Mouse (Mus musculus) liver, embryonic 15.5 days (tissue): ENCODE data around the gene Chrnb2. TPM values are rescaled to one million over a fixed set of nuclear protein-coding genes. Genes with fewer than 3 reads are reported as not detected.

Experiments
- ATAC-seq: fragments of 200-750 bp; cut with Nextera tagmentation; 2 replicates; pipeline ENCODE4 v1.8.0; 2017; ENCODE audit warnings: moderate number of reproducible peaks, mild to moderate bottlenecking, moderate library complexity; ENCODE audit not compliant: insufficient read depth
- H3K27ac ChIP-seq: fragments of 300-500 bp; sonication (generic); replicated peaks from 2 replicates; pipeline ENCODE4 v1.5.1; 2015; ENCODE audit warnings: mild to moderate bottlenecking, inconsistent platforms
- H3K27me3 ChIP-seq: fragments of 300-500 bp; sonication (generic); 2 replicates; pipeline ENCODE4 v1.6.1; 2015; ENCODE audit warnings: mild to moderate bottlenecking, inconsistent platforms
- H3K36me3 ChIP-seq: fragments of 300-500 bp; sonication (generic); replicated peaks from 2 replicates; pipeline ENCODE4 v1.6.1; 2015; ENCODE audit warnings: moderate library complexity, mild to moderate bottlenecking, inconsistent platforms
- H3K4me1 ChIP-seq: fragments of 300-500 bp; sonication (generic); replicated peaks from 2 replicates; pipeline ENCODE4 v1.6.1; 2015; ENCODE audit warnings: inconsistent platforms
- H3K4me2 ChIP-seq: fragments of 300-500 bp; sonication (generic); 2 replicates; pipeline ENCODE4 v1.6.1; 2015; ENCODE audit warnings: moderate library complexity, mild to moderate bottlenecking, inconsistent platforms
- H3K4me3 ChIP-seq: fragments of 300-500 bp; sonication (generic); replicated peaks from 2 replicates; pipeline ENCODE4 v1.5.1; 2015; ENCODE audit warnings: mild to moderate bottlenecking, inconsistent platforms
- H3K9ac ChIP-seq: fragments of 300-500 bp; sonication (generic); 2 replicates; pipeline ENCODE4 v1.6.1; 2015; ENCODE audit warnings: moderate library complexity, mild to moderate bottlenecking, inconsistent platforms
- H3K9me3 ChIP-seq: fragments of 300-500 bp; sonication (generic); replicated peaks from 2 replicates; pipeline ENCODE4 v1.6.1; 2016; ENCODE audit warnings: inconsistent platforms
- WGBS: fragments of 180-500 bp; shearing (Covaris S2); methylation state at CpG from one replicate; pipeline ENCODE4 v1.1.7; 2015; ENCODE audit warnings: mixed read lengths; ENCODE audit not compliant: insufficient replicate concordance; 5-methylcytosine and 5-hydroxymethylcytosine counted together
- polyA plus RNA-seq: library from polyadenylated mRNA; unstranded; fragments of >200 nt; fragmentation: Nextera tagmentation; extraction: Ambion mirVana; gene quantifications from 2 replicates; pipeline ENCODE4 v1.2.1, GENCODE M21; 2015

Gene Chrnb2
- polyA plus RNA-seq = 0.16 and 0.17 TPM in 2 replicates

DNA sequence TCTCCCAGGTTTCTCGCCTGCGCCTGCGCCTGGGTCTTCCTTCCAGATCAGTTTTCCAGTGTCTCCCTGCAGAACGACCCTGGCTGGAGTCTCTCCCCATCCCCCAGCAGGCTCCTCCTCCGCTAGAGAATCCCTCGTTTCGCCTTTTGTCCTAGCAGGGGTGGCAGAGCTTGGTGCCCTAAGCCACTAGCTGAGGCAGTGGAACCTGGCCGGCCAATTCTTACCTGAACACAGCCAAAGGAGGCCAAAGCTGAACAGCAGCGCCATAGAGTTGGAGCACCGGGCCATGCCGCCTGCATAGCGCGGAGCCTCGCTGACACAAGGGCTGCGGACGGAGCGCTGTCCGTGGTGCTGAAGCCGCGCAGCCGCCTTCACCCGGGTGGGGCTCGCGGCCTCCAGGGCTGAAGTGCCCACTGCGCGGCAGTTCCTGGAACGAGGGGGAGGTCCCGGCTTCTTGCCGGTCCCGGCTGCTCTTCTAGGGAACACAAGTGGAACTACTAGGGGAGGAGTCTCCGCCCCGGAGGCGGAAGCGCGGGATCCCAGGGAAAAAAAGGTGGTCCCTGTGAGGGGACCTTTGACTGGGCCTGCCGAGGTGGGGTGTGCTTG lies at the start of gene Chrnb2:
Gene Chrnb2 (minus strand): TSS at position 514 of the 606 bp plus-strand sequence.
- Histone ChIP-seq H3K9me3 (no peaks in the 10 kb centered on the region), H3K4me2 (no peak within 1 kb of the TSS), H3K4me3 (no peak within 1 kb of the TSS), H3K36me3 (no peaks in the 10 kb centered on the region), H3K9ac (no peak within 1 kb of the TSS), H3K27me3 (peaks cover 37% of the 10 kb centered on the region), H3K27ac (no peak within 1 kb of the TSS), H3K4me1 (0 out of 2 replicates have a peak, but pooled peaks cover 2% of the 10 kb centered on the region)
- ATAC-seq = no peak; the same call in 1 of the 2 replicates
- WGBS = 2% methylated on average over 36 of the region's 36 CpGs

DNA sequence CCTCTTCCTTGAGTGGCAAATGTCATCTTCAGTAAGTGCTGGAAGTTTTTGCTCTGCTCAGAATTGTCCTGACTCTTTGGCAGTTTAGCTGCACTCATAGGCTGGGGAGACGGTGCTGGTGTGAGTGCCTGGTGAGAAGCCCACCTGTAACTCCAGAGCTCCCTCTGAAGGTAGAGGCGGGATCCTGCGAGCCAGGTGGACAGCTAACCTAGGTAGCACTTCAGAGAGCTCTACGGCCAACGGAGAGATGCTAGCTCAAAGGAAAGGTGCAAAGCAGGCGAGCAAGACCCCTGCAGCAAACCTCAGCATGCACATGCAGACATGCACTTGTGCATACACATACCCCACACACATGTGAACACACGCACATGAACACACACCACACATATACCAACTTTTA lies 49.6 kb upstream of the Chrnb2 start:
- no peak for ATAC-seq
- Histone ChIP-seq H3K27me3 (peaks cover 30% of the 10 kb centered on the region), H3K27ac (no peak overlapping the region), H3K9me3 (no peaks in the 10 kb centered on the region), H3K36me3 (no peaks in the 10 kb centered on the region), H3K9ac (no peak overlapping the region), H3K4me2 (no peak overlapping the region), H3K4me1 (peaks cover 5% of the 10 kb centered on the region), H3K4me3 (no peak overlapping the region)
- 62% methylated on average over 7 of the region's 7 CpGs for WGBS

DNA sequence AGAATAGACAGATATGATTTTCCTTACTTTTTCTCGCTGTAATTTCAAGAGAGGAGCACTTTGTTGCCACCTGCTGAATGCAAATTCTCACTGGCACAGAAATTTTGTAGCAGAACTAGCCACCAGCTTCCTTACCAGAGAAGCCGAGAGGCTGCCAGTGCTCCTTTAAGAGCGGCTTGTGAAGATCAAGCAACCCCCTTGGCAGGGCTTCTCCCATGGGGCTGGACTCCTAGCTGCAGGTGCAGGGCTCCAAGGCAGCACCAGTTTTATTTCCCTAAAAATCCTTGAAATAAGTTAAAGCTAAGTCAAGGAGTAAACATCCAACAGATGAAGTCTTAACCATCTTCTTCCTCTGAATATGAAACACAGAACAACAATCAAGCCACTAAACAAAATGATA lies 47.7 kb upstream of the Chrnb2 start:
- no peaks in the 10 kb centered on the region for H3K9me3 ChIP-seq
- H3K9ac ChIP-seq = no peak overlapping the region
- no peak overlapping the region for H3K4me2 ChIP-seq
- no peak for ATAC-seq
- H3K36me3 ChIP-seq = no peaks in the 10 kb centered on the region
- no peak overlapping the region for H3K4me3 ChIP-seq
- peaks cover 23% of the 10 kb centered on the region for H3K27me3 ChIP-seq
- WGBS = 60% methylated on average over 3 of the region's 3 CpGs
- peaks cover 23% of the 10 kb centered on the region for H3K4me1 ChIP-seq
- H3K27ac ChIP-seq = no peak overlapping the region

DNA sequence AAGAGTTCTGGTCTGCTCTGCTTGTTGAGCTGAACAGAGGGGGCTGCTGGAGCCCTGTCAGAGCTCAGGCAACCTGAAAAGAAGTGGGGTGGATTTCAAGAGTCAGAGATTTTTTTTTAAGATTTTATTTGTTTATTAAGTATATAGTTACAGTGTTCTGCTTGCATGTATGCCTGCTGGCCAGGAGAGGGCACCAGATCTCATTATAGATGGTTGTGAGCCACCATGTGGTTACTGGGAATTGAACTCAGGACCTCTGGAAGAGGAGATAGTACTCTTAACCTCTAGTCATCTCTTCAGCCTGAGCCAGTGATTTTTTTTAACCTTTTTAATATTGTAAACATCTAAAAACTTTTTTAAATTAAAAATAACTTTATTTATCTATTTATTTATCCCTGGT lies 46.4 kb upstream of the Chrnb2 start:
- H3K36me3 ChIP-seq = no peaks in the 10 kb centered on the region
- H3K4me1 ChIP-seq = peaks cover 27% of the 10 kb centered on the region
- H3K27ac ChIP-seq = no peak overlapping the region
- H3K27me3 ChIP-seq = peaks cover 17% of the 10 kb centered on the region
- H3K4me2 ChIP-seq = no peak overlapping the region
- H3K9ac ChIP-seq = no peak overlapping the region
- H3K4me3 ChIP-seq = no peak overlapping the region
- no peak for ATAC-seq
- H3K9me3 ChIP-seq = no peaks in the 10 kb centered on the region

DNA sequence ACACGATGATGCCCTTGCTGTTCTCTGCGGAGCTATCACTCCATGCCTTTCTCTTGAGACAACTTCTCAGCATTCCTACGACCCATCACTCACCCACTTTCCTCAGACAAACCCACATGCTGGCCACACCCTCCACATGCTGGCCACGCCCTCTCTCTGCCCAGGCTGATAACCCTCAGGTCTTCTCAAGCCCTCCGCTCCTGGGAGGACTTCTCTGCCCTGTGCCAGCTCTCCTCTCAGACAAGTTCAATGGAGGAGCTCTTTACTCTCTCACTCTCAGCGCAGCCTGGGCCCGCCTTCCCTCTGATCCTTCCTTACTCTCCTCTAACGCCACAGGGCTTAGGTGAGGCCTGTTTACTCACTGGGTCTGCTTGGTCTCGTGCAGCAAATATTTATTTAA lies 44.2 kb upstream of the Chrnb2 start:
- ATAC-seq = peak; percentile 92
- Histone ChIP-seq H3K4me3 (peak overlapping the region; percentile 45), H3K9ac (peak overlapping the region; percentile 55), H3K4me2 (peak overlapping the region; percentile 71), H3K27me3 (peaks cover 16% of the 10 kb centered on the region), H3K36me3 (no peaks in the 10 kb centered on the region), H3K4me1 (peaks cover 27% of the 10 kb centered on the region), H3K9me3 (no peaks in the 10 kb centered on the region), H3K27ac (peak overlapping the region; percentile 97)
- WGBS = 29% methylated on average over 9 of the region's 9 CpGs

DNA sequence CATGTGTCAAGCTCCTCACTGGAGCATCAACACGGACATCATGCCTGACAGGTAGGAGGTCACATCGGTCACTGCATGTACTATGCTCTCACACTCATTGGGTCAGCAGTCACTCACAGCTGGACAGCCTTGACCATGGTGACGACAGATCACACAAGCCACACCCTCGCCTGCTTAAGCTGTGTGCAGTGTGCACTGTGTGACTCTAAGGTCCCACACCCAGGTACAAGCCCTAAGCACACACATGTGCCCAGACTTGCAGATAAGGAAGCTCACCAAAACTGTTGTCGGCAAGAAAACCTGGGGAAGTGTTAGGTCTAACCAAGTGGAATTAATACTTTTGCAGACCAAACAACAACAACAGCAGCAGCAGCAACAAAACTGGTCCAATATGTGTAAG lies 43.4 kb upstream of the Chrnb2 start:
- H3K4me2 ChIP-seq = peak overlapping the region; percentile 71
- 36% methylated on average over 5 of the region's 5 CpGs for WGBS
- H3K4me3 ChIP-seq = peak overlapping the region; percentile 45
- peak overlapping the region; percentile 55 for H3K9ac ChIP-seq
- no peaks in the 10 kb centered on the region for H3K36me3 ChIP-seq
- no peaks in the 10 kb centered on the region for H3K9me3 ChIP-seq
- peaks cover 9% of the 10 kb centered on the region for H3K27me3 ChIP-seq
- peaks cover 27% of the 10 kb centered on the region for H3K4me1 ChIP-seq
- peak overlapping the region; percentile 97 for H3K27ac ChIP-seq
- peak; percentile 88 for ATAC-seq

DNA sequence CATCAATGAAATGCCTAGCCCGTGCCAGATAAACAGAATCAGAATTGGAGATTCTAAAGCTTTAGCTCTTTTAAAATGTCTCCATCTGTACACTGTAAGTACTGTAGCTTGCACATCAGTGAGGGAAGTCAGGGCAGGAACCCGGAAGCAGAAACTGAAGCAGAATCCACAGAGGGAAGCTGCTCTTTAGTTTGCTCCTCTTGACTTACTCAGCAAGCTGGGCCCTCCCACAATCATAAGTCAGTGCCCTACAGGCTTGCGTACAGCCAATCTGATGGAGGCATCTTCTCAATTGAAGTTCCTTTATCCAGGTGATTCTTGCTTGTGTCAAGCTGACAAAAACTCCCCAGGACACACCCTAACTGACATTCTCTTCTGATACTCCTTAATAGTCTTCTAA lies 42.7 kb upstream of the Chrnb2 start:
- ATAC-seq = no peak
- H3K4me3 ChIP-seq = no peak overlapping the region
- peak overlapping the region; percentile 97 for H3K27ac ChIP-seq
- 82% methylated on average over 3 of the region's 3 CpGs for WGBS
- peaks cover 2% of the 10 kb centered on the region; the same call in 1 of the 2 replicates for H3K27me3 ChIP-seq
- H3K4me1 ChIP-seq = peaks cover 27% of the 10 kb centered on the region
- H3K4me2 ChIP-seq = no peak overlapping the region
- no peaks in the 10 kb centered on the region for H3K36me3 ChIP-seq
- no peak overlapping the region for H3K9ac ChIP-seq
- H3K9me3 ChIP-seq = no peaks in the 10 kb centered on the region

DNA sequence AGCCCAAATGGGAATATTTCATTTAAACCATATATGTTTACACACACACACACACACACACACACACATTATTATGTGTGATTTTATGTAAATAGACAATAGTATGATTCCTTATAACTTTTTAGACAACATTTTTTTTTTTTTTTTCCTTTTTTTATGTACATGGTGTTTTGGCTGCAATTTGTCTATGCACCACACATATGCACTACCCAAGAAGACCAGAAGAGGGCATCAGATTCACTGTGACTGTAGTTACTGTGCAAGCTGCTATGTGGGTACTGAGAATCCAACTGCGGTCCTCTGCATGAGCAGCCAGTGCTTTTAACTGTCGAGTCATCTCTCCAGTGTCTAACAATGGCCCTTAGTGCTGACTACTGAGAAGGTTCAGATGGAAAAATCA lies 42.3 kb upstream of the Chrnb2 start:
- ATAC-seq = no peak
- Histone ChIP-seq H3K4me3 (no peak overlapping the region), H3K27me3 (no peaks in the 10 kb centered on the region), H3K9ac (no peak overlapping the region), H3K4me1 (peaks cover 27% of the 10 kb centered on the region), H3K36me3 (no peaks in the 10 kb centered on the region), H3K9me3 (no peaks in the 10 kb centered on the region), H3K27ac (peak overlapping the region; percentile 97), H3K4me2 (no peak overlapping the region)
- WGBS = 84% methylated on average over 2 of the region's 2 CpGs

DNA sequence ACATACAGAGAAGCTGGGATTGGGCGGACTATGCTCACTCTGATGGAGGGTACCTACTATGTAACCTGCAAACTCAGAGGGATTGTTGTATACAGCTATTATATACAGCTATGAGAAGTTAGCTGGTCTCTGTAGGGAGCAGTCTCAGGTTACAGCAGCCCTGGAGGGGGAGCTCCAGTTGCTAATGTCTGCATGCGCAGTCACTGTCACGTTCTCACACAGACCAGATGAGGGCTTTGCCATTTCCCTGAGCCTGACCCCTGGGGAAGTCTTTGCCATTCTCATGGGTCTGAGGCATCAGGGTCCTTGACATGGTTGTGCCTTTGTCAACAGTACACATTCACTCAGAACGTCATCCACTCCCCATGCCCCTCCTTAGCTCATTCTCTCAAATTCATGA lies 40.7 kb upstream of the Chrnb2 start:
- H3K9ac ChIP-seq = no peak overlapping the region
- no peak overlapping the region for H3K27ac ChIP-seq
- peaks cover 33% of the 10 kb centered on the region for H3K4me1 ChIP-seq
- H3K27me3 ChIP-seq = no peaks in the 10 kb centered on the region
- H3K4me3 ChIP-seq = no peak overlapping the region
- no peak for ATAC-seq
- H3K4me2 ChIP-seq = no peak overlapping the region
- 65% methylated on average over 4 of the region's 4 CpGs for WGBS
- H3K36me3 ChIP-seq = no peaks in the 10 kb centered on the region
- H3K9me3 ChIP-seq = no peaks in the 10 kb centered on the region

DNA sequence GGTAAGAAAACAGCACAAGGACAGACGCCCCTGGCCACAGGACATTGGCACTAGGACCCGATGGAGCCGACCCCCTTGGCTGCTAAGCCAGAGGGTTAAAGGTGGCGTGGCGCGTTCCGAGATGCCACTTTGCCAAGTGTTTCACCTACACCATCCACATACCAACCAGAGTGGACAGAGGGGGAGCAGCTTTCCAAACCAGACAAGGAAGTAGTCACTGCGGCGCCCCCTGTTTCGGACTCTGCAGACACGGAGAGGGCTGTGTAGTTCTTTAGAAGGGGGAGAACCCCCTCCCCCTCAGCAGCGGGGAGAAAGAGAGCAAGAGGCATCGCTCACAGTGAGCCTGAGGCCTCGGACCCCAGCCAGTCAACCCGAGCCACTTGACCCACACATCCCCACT lies 38.4 kb upstream of the Chrnb2 start:
- Histone ChIP-seq H3K9me3 (no peaks in the 10 kb centered on the region), H3K9ac (no peak overlapping the region), H3K27me3 (peaks cover 3% of the 10 kb centered on the region; the same call in 1 of the 2 replicates), H3K27ac (no peak overlapping the region), H3K4me2 (no peak overlapping the region), H3K36me3 (no peaks in the 10 kb centered on the region), H3K4me1 (peaks cover 17% of the 10 kb centered on the region), H3K4me3 (no peak overlapping the region)
- 68% methylated on average over 15 of the region's 15 CpGs for WGBS
- ATAC-seq = no peak

DNA sequence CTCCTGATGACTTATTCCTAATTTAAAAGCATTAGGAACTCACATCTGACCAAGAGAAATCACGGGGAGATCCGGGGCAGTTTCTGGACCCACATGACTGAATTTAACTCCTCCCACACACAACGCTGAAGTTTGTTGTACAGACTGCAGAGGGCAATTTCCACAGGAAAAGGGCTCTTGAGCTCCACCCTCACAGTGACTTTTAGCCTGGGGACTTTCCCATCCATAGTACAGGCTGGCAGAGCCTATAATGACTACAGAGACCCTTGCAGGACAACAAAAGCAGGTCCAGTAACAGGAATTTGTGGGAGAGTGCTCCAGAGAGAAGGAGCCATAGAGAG lies 37.0 kb upstream of the Chrnb2 start:
- Histone ChIP-seq H3K27me3 (peaks cover 3% of the 10 kb centered on the region; the same call in 1 of the 2 replicates), H3K9me3 (no peaks in the 10 kb centered on the region), H3K4me1 (0 out of 2 replicates have a peak, but pooled peaks cover 6% of the 10 kb centered on the region), H3K4me2 (no peak overlapping the region), H3K9ac (no peak overlapping the region), H3K27ac (no peak overlapping the region), H3K4me3 (no peak overlapping the region), H3K36me3 (no peaks in the 10 kb centered on the region)
- ATAC-seq = no peak
- 2% methylated on average over 3 of the region's 3 CpGs for WGBS
